Mouse (Mus musculus): ENCODE measurements around the gene Pitpnc1. TPM values are rescaled to one million over a fixed set of nuclear protein-coding genes. Genes with fewer than 3 reads are reported as not detected.

Gene Pitpnc1
- total RNA-seq, 2 experiments from 2014 or later: 61.1 to 64.3 TPM

DNA sequence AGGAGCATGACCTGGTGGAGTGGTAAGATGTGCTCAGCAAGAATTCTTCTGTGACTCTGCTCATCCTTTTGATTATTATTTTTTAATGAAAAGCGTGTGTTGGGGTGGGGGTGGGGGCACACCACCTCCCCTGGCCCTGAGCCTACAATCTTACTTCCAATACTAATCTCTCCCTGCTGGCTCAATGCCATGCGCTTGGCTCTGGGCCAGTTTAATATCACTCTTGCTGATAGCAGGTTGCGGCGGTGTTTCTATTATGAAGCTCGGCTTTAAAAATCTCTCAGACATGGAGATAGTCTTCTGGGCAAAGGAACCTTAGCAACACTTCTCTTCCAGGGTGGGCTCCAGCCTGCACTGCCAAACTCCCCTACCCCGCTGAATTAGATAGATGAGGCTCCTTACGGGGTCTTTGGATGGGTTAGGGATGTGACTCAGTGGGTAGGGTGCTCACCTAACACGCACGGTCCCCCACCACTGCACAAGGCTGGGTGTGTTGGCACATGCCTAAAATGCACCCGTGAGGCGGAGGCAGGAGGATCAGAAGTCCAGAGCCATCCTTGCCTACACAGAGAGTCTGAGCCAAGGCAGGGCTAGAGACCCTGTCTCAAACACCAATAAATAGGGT lies 198.0 kb downstream of the Pitpnc1 start:
- intact Hi-C loops (cut with DNase I): no loop called here
- DNase-seq (ENCODE audit: low spot score in 2 of 2): peak in 1 of 2 experiments; percentile 42

GRCm38 (mm10) chr11:107270564-107270963 lies 199.9 kb downstream of the Pitpnc1 start:
- intact Hi-C loops (cut with DNase I): no loop called here
- DNase-seq (ENCODE audit: low spot score in 2 of 2): no peak

DNA sequence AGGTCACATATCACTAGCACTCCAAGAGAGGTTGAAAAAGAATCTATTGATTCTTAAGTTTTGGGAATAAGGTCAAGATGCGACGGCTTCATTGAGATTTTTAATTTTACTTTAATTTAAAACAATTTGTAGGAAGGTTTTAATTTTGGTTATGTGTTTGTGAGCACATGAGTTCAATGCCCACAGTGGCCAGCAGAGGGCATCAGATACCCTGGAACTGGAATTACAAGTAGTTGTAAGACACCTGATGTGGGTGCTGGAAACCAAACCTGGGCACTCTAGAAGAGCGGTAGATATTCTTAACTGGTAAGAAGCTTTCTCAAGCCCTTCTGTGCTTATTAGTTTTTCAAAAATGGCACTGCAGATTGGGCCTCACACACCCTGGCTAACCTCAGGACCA lies 203.0 kb downstream of the Pitpnc1 start:
- DNase-seq (ENCODE audit: low spot score in 2 of 2): no peak
- intact Hi-C loops (cut with DNase I): no loop called here

DNA sequence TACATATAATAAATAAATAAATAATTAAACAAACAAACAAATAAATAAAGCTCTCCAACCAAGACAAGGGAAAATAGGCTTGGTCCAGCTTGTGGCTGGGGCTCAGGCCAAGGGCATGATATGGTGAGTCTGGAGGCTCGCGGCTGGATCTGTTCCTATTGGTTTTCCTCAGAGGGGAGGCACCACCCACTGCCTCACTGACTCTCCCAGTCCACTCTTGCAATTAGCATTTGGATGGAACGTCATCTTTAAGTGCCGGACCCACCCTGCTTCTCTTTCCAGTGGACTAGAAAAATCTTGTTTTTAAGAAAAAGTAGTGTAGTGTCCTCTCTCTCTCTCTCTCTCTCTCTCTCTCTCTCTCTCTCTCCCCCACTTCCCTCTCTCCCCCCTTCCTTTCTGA lies 204.6 kb downstream of the Pitpnc1 start:
- no peak for DNase-seq (ENCODE audit: low spot score in 2 of 2)
- intact Hi-C loops (cut with DNase I): no loop called here

DNA sequence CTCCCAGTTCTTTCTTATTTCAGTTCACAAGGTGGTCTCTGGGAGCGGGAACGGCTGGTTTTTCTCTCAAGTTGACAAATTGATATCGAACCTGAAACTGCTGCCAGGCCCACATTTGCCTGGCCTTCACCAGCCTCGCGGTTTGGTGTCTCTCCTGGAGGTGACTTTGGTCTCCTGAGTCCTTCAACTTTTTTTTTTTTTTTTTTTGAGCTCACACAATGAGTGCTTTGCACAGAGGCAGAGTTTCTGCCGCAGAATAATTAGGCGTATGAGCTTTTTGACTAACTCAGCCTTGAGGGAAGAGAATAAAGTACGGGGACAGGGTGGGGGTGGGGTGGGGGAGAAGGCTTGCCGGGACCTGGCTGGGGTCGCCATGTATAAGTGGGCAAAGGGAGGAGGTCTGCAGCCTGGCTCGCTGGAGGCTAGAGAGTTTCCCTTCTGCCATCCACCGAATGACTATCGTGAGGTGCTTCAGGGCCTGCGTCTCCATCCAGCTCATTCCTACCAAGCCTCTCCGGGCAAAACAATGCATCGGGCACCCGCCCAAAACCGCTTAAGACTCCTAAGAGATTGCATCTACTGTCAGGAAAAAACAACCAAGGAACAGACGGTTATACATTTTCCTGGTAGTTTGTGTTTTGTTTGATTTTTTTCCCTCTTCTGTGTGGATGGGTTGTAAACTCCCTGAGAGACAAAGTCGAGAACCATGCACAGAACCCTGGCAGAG lies 205.4 kb downstream of the Pitpnc1 start:
- intact Hi-C loops (cut with DNase I): no loop called here
- no peak for DNase-seq (ENCODE audit: low spot score in 2 of 2)

GRCm38 (mm10) chr11:107263838-107264237 lies 206.7 kb downstream of the Pitpnc1 start:
- DNase-seq (ENCODE audit: low spot score in 2 of 2): no peak
- intact Hi-C loops (cut with DNase I): no loop called here

DNA sequence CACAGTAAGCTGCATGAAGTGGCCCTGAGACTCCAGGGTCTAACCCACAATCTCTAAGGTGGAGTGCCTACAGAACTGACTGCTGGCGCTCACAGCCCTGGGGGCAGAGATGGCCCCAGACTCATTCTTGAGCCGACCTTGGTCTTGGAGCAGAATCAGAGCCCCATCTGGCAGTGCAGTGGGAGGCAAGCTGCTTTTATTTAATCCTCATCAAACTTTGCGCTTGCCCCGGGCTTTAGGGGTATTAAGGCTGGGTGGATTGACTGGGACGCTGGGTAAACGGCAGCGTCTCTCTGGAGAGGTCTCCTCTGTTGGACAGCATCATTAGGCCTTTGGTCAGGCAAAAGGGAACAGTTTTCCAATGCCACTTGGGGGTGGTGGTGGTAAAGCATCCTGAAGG lies 211.1 kb downstream of the Pitpnc1 start:
- intact Hi-C loops (cut with DNase I): no loop called here
- no peak for DNase-seq (ENCODE audit: low spot score in 2 of 2)

DNA sequence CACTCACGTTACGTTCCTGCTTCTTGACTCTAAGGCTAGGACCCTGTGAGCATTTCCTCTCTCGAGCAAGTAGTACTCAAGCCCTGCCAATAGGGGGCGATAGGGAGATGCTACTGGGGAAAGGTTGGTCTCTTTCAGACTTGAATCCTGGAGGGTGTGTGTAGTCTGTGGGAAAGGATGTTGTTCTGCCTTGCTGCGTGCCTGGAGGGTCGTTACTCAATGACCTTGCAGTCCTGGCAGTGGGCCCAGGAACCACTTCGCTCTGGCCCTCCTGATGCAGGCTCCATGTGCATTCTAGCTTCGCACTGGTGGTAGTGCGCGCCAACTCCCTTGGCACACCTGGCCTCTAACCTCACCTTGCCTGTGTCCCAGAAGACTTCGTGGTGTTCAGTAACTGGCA lies 215.3 kb downstream of the Pitpnc1 start:
- intact Hi-C loops (cut with DNase I): no loop called here
- no peak for DNase-seq (ENCODE audit: low spot score in 2 of 2)

- intact Hi-C loops (cut with DNase I): no loop called here
- no peak for DNase-seq (ENCODE audit: low spot score in 2 of 2)
Measured at GRCm38 (mm10) chr11:107254181-107254580, 216.3 kb downstream of the Pitpnc1 start.

GRCm38 (mm10) chr11:107252026-107252425 lies 218.5 kb downstream of the Pitpnc1 start:
- intact Hi-C loops (cut with DNase I): no loop called here
- no peak for DNase-seq (ENCODE audit: low spot score in 2 of 2)

GRCm38 (mm10) chr11:107251460-107251859 lies 219.0 kb downstream of the Pitpnc1 start:
- intact Hi-C loops (cut with DNase I): no loop called here
- DNase-seq (ENCODE audit: low spot score in 2 of 2): no peak

GRCm38 (mm10) chr11:107250882-107251281 lies 219.6 kb downstream of the Pitpnc1 start:
- intact Hi-C loops (cut with DNase I): no loop called here
- DNase-seq (ENCODE audit: low spot score in 2 of 2): no peak

DNA sequence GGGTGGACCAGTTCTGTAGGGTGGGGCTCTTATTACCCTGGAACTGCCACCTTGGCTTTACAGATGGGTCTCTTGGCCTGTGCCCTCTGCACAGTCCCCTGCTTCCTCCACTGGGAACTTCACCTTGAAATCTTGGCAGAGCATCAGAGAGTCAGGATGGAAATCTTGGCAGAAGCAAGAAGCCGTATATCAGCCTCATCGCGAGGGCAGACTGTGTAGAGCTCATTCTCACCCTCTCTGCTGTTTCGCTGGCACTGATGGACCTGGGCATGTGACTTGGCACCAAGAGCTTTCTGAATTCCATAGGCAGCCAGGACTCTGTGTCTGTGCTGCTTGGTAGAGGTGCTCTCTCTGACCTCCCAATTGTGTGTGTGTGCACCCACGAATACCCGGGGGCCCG lies 221.7 kb downstream of the Pitpnc1 start:
- intact Hi-C loops (cut with DNase I): no loop called here
- peak in 1 of 2 experiments; percentile 20 for DNase-seq (ENCODE audit: low spot score in 2 of 2)

- intact Hi-C loops (cut with DNase I): no loop called here
- no peak for DNase-seq (ENCODE audit: low spot score in 2 of 2)
Measured at GRCm38 (mm10) chr11:107245657-107246056, 224.8 kb downstream of the Pitpnc1 start.

DNA sequence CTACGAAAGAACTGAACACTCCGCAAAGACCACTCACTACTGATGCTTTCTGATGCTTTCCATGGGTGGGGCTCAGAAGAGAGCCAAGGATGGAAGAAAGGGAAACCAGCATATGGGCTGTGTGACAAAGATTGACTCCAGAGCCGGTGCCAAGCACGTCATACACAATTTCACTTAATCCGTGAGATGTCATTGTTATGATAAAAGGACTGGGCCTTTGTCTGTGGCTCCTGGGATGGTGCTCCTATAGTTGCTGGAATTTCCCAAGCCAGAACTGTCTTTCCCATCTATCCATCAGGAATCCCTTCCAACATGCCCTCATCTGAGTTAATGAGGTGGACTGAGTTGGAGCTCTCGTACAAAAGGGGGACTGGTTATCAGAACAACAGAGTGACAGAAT lies 227.4 kb downstream of the Pitpnc1 start:
- intact Hi-C loops (cut with DNase I): no loop called here
- DNase-seq (ENCODE audit: low spot score in 2 of 2): no peak

GRCm38 (mm10) chr11:107241678-107242077 lies 228.8 kb downstream of the Pitpnc1 start:
- intact Hi-C loops (cut with DNase I): no loop called here
- no peak for DNase-seq (ENCODE audit: low spot score in 2 of 2)

- no peak for DNase-seq (ENCODE audit: low spot score in 2 of 2)
- intact Hi-C loops (cut with DNase I): no loop called here
Measured at GRCm38 (mm10) chr11:107238506-107238905, 232.0 kb downstream of the Pitpnc1 start.

DNA sequence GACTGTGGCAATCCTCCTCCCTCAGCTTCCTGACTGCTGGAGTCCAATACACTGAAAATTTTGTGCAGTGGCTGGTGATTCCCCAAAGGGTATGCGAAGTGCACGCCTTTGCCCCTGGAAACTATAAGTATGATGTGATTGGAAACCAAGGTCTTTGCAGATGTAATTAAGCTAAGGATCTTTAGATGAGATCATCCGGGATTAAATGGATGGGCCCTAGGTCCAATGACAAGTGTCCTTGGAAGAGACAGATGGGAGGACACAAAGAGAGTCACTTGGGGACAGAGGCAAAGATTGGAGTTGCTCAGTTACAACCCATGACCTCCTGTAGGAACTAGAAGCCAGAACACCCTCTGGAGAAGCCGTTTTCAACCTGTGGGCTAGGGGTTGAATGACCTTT lies 233.0 kb downstream of the Pitpnc1 start:
- no peak for DNase-seq (ENCODE audit: low spot score in 2 of 2)
- intact Hi-C loops (cut with DNase I): no loop called here

DNA sequence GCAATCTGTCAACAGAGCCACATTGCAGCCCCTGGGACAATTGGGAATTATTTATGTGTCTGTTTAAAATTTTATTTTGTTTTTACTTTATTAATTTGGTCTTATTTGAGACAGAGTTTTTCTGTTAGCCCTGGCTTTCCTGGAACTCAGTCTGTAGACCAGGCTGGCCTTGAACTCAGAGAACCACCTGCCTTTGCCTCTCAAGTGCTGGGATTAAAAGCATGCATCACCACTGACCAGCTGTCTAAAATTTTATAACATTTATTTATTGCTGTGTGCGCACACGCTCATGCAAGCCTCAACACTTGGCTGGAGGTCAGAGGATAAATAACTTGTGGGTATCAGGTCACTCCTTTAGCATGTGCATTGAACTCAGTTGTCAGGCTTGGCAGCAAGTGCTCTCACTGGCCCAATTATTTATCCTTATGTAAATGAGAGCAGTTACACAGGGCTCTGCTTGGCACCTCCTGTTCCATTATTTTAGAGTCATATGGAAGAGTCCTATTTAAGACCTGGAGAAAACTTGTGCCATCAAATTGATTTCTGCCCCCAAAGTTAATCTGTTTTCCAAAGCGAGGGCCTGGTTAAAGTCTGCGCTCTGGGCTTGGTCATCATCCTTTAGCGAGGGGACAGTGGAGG lies 237.1 kb downstream of the Pitpnc1 start:
- intact Hi-C loops (cut with DNase I): no loop called here
- DNase-seq (ENCODE audit: low spot score in 2 of 2): no peak

DNA sequence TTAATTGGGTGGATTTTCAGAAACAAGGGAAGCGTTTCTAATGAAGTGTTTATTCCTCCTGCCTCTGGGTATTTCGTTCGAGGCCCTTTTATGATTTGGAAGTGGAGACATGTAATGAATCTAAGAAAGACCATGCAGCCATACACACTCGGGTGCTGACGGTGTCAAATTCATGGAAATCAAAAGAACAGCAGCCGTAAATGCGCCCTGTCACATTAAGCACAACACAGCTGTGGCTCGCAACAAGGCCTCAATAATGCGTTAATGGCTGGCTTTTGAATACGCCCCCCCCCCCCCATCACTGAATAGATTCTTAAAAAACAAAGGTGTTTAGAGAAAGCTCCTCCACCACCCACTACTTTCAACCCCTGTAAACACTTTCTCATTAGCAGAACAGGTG lies 240.4 kb downstream of the Pitpnc1 start:
- intact Hi-C loops (cut with DNase I): no loop called here
- no peak for DNase-seq (ENCODE audit: low spot score in 2 of 2)

DNA sequence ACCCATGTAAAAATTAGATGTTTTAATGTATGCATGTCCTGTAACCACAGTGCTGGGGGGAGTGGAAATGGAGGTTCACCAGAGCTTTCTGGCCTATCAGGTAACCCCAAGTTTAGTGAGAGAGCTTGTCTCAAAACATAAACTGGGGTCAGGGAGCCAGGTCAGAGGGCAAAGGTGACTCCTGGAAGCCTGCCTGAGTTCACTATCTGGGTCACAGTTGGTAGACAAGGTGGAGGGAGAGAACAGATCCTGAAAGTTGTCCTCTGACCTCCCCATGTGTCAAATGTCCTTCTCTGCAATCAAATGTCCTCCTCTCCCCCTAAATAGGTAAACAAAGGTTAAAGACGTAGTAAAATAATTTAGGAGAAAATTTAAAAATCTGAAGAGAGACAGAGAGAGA lies 244.1 kb downstream of the Pitpnc1 start:
- intact Hi-C loops (cut with DNase I): no loop called here
- no peak for DNase-seq (ENCODE audit: low spot score in 2 of 2)

Measured in left cerebral cortex, postnatal 14 days (tissue).